Mouse (Mus musculus) liver, embryonic 12.5 days (tissue): ENCODE measurements around the gene Grin2d. TPM values are rescaled to one million over a fixed set of nuclear protein-coding genes. Genes with fewer than 3 reads are reported as not detected.
"Not testable (repeated sequence)": the region's sequence is repeated elsewhere in the genome, so short reads cannot be mapped to it uniquely, and the experiment has no call there.

Experiments
- ATAC-seq: fragments of 200-750 bp; cut with Nextera tagmentation; 2 replicates; pipeline ENCODE4 v1.8.0; 2017; ENCODE audit warnings: moderate number of reproducible peaks, mild to moderate bottlenecking, moderate library complexity
- H3K27ac ChIP-seq: fragments of 300-500 bp; sonication (generic); 2 replicates; pipeline ENCODE4 v1.5.1; 2016; ENCODE audit warnings: mild to moderate bottlenecking
- H3K27me3 ChIP-seq: fragments of 300-500 bp; sonication (generic); replicated peaks from 2 replicates; pipeline ENCODE4 v1.6.1; 2016; ENCODE audit warnings: mild to moderate bottlenecking, moderate library complexity
- H3K36me3 ChIP-seq: fragments of 300-500 bp; sonication (generic); 2 replicates; pipeline ENCODE4 v1.6.1; 2016; ENCODE audit warnings: mild to moderate bottlenecking, moderate library complexity
- H3K4me1 ChIP-seq: fragments of 300-500 bp; sonication (generic); 2 replicates; pipeline ENCODE4 v1.6.1; 2016
- H3K4me2 ChIP-seq: fragments of 300-500 bp; sonication (generic); 2 replicates; pipeline ENCODE4 v1.6.1; 2016; ENCODE audit warnings: mild to moderate bottlenecking, moderate library complexity
- H3K4me3 ChIP-seq: fragments of 300-500 bp; sonication (generic); 2 replicates; pipeline ENCODE4 v1.5.1; 2016; ENCODE audit warnings: mild to moderate bottlenecking, moderate library complexity
- H3K9ac ChIP-seq: fragments of 300-500 bp; sonication (generic); 2 replicates; pipeline ENCODE4 v1.6.1; 2016; ENCODE audit warnings: mild to moderate bottlenecking, moderate library complexity
- H3K9me3 ChIP-seq: fragments of 300-500 bp; sonication (generic); replicated peaks from 2 replicates; pipeline ENCODE4 v1.6.1; 2016; ENCODE audit warnings: mild to moderate bottlenecking, moderate library complexity
- WGBS: fragments of 180-500 bp; shearing (Covaris S2); methylation state at CpG from one replicate; pipeline ENCODE4 v1.1.7; 2016; ENCODE audit not compliant: insufficient replicate concordance; 5-methylcytosine and 5-hydroxymethylcytosine counted together
- polyA plus RNA-seq: library from polyadenylated mRNA; unstranded; fragments of >200 nt; fragmentation: Nextera tagmentation; extraction: Ambion mirVana; gene quantifications from 2 replicates; pipeline ENCODE4 v1.2.1, GENCODE M21; 2016

Grin2d gene
- polyA plus RNA-seq, 1 experiment from 2014 or later = 0.17 TPM

DNA sequence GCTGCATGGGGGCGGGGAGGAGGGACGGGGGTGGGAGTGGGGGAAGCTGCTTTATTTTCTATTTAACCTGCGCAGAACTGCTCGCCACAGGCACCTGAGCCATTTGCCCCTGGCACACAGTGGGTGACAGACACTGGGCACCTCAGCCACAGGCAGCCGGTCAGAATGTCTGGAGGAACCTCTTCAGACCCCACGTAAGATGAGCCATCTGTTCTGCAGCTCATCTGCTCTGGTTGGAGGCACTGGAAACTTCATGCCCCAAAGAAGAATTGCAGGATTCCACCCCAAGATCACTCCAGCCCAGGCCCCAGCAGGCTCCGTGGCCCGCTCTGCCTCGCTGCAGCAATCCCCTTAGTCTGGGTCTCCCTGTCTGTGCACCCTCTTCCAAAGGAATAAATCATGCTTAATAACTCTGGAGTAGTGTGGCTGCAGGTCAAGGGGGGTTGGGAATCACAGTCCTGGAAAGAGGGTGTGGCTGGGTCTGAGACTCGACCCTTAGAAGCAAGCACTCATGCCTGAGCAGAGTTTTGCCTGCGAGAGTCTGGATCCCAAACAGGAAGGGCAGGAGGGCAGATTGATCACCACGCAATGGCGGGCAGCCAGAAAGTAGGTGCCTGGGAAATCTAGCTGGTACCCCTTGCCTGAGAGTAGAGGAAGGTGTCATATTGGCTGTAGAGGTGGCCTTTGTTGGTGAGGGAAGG lies 39.0 kb upstream of the Grin2d start:
- H3K4me3 ChIP-seq = no peak overlapping the region

DNA sequence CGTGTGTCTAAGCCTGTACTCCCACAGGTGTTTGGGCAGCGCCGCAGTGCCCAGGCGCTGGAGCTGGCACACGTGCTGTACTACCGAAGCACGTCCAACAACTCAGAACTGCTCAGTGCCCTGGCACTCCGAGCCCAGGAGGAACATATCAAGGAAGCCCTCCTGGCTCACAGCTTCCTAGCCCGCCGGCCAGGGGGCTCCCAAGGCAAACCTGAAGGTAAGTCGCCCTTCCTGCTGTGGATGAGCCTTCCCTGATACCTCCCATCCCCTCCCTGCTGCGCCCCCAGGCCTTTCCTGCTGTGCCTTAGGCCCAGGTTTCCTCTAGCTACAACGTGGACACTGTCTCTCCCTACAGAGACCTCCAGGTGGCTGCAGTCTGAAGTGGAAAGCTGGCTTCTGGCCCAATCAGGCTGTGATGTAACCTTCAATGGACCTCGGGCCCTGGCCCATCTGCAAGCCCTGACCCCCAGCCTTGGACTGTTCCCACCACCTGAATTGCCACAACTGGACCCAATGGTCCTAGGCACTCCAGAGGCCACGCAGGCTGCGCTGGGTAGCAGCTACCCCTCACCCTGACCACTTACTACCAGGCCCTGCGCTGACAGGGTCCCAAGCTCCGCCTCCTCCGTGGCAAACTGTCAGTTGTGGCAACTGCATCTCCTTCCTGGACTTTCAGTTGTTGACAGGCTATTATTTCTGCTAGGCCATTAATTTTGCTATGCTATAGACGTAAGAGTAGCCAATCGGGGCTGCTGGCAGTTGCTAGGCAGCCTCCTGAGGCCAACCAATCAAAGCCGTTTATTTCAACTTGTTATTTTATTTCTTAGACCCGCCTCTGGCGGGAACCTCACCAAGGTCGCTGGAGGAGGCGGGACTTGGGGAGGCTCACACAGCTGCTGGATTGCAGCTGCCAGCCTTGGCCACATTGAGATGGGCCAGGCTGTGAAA lies 38.2 kb upstream of the Grin2d start:
- peak overlapping the region; percentile 66 for H3K27ac ChIP-seq
- peak overlapping the region; percentile 49; the same call in 1 of the 2 replicates for H3K9ac ChIP-seq
- no peaks in the 10 kb centered on the region for H3K9me3 ChIP-seq
- no peaks in the 10 kb centered on the region for H3K27me3 ChIP-seq
- ATAC-seq = peak; percentile 36; the same call in 1 of the 2 replicates
- peaks cover 51% of the 10 kb centered on the region for H3K4me1 ChIP-seq
- H3K36me3 ChIP-seq = peaks cover 43% of the 10 kb centered on the region
- H3K4me2 ChIP-seq = peak overlapping the region; percentile 53
- WGBS = 44% methylated on average over 26 of the region's 26 CpGs
- H3K4me3 ChIP-seq = peak overlapping the region; percentile 24

More for the DNA sequence above, 39.0 kb upstream of the Grin2d start:
- peaks cover 43% of the 10 kb centered on the region for H3K36me3 ChIP-seq
- H3K9ac ChIP-seq = no peak overlapping the region; the same call in 1 of the 2 replicates
- no peaks in the 10 kb centered on the region for H3K27me3 ChIP-seq
- H3K4me2 ChIP-seq = peak overlapping the region; percentile 53
- ATAC-seq = no peak
- peaks cover 59% of the 10 kb centered on the region for H3K4me1 ChIP-seq
- no peaks in the 10 kb centered on the region for H3K9me3 ChIP-seq
- H3K27ac ChIP-seq = peak overlapping the region; percentile 66
- WGBS = 48% methylated on average over 13 of the region's 13 CpGs

DNA sequence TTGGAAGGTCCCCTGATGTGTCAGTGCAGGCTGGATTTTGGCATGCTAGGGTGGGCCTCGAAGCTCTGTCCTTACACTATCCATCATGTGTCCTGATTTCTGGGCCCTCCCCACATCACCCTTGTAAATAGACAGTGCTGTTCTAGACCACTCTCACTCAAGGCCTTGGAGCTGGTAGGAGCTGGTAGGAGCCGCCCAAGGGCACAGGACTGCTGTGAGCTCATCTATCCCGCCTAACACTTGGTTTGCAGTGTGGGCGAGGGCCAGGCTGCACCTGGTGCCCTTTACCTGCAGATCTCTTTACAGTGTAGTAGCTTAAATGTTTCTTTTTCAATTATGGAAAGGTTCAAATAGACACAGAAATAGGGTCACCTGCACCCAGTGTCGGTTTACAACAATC lies 36.8 kb upstream of the Grin2d start:
- Histone ChIP-seq H3K9me3 (no peaks in the 10 kb centered on the region), H3K4me3 (no peak overlapping the region), H3K27ac (no peak overlapping the region), H3K4me1 (peaks cover 38% of the 10 kb centered on the region), H3K9ac (no peak overlapping the region), H3K36me3 (peaks cover 57% of the 10 kb centered on the region), H3K4me2 (no peak overlapping the region), H3K27me3 (no peaks in the 10 kb centered on the region)
- ATAC-seq = no peak
- 60% methylated on average over 5 of the region's 5 CpGs for WGBS

DNA sequence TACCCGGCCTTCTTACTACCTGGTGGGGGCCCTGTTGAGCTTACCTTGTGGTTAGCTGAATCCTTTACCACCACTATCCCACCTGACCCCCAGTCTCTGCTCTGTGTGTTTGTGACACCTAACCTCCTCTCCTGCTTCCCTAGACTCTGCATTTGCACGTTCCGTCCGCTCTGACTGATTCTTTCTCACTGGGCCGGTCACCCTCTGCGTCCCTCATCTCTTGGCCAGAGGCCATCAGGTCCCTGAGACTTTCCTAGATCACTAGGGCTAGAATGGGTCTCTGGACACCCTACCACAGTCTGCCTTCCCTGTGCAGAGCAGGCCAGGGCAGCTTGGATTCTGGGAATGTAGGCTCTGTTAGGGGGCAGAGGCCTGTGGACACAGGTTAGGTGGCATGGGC lies 35.9 kb upstream of the Grin2d start:
- H3K27me3 ChIP-seq = no peaks in the 10 kb centered on the region
- no peaks in the 10 kb centered on the region for H3K9me3 ChIP-seq
- no peak overlapping the region for H3K27ac ChIP-seq
- H3K4me2 ChIP-seq = no peak overlapping the region
- H3K4me3 ChIP-seq = no peak overlapping the region
- 82% methylated on average over 6 of the region's 6 CpGs for WGBS
- H3K9ac ChIP-seq = no peak overlapping the region
- peaks cover 28% of the 10 kb centered on the region for H3K4me1 ChIP-seq
- ATAC-seq = no peak
- H3K36me3 ChIP-seq = peaks cover 64% of the 10 kb centered on the region

DNA sequence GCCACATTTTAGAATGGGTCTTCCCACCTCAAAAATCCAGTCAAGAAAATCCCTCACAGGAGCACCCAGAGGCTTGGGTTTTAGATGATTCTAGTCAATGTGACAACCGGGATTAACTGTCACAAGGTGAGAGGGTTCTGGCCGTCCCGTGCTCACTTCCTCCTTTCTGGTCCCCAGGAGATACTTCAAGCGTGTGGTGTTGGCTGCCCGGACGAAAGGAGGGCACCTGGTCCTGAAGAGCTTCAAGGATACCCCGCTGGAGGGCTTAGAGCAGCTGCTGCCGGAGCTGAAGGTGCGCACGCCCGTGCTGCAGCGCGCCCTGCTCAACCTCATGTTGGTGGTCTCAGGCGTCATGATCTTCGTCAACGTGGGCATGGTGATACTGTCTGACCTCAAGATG lies 31.0 kb upstream of the Grin2d start:
- Histone ChIP-seq H3K27me3 (no peaks in the 10 kb centered on the region), H3K9me3 (peaks cover under 1% of the 10 kb centered on the region; the same call in 1 of the 2 replicates), H3K4me2 (no peak overlapping the region), H3K27ac (no peak overlapping the region), H3K9ac (no peak overlapping the region), H3K4me3 (no peak overlapping the region), H3K36me3 (peaks cover 56% of the 10 kb centered on the region), H3K4me1 (no peaks in the 10 kb centered on the region)
- 83% methylated on average over 16 of the region's 16 CpGs for WGBS
- ATAC-seq = no peak

DNA sequence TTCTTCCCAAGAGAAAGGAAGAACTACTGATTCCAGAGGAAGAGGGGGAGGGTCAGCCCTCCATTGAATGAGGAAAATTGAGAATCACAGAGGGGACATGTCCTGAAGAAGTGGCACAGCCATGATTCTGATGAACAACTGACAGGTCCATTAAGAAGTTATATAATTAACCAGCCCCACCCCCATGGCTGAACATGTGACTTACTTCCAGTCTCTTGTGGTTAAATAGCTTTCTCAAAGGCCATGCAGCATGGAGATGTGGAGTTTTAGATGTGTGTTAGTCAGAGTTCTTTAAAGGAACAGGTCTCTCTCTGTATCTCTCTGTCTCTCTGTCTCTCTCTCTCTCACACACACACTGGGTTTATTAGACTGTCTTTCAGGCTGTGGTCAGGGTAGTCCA lies 30.2 kb upstream of the Grin2d start:
- Histone ChIP-seq H3K36me3 (peaks cover 55% of the 10 kb centered on the region), H3K4me1 (no peaks in the 10 kb centered on the region), H3K27ac (no peak overlapping the region), H3K9me3 (peaks cover 8% of the 10 kb centered on the region), H3K27me3 (no peaks in the 10 kb centered on the region), H3K4me3 (no peak overlapping the region), H3K9ac (no peak overlapping the region), H3K4me2 (no peak overlapping the region)
- no peak for ATAC-seq

DNA sequence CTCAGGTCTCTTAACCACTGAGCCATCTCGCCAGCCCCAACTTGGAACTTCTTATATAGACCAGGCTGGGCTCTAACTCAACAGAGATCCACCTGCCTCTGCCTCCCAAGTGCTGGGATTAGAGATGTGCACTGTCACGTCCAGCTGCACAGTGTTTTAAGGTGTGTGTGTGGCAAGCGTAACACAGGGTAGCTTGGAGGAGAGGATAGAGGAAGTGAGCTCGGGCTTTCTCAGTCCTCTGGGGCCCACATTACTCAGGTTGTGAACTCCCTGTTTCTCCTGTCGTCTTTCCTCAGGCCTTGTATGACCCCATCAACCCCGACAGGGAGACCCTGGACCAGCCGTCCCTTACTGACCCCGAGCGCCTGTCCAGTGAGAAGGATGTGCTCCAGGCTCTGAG lies 28.4 kb upstream of the Grin2d start:
- no peaks in the 10 kb centered on the region for H3K27me3 ChIP-seq
- H3K36me3 ChIP-seq = peaks cover 46% of the 10 kb centered on the region
- no peak overlapping the region for H3K4me2 ChIP-seq
- no peak for ATAC-seq
- 67% methylated on average over 9 of the region's 9 CpGs for WGBS
- H3K4me1 ChIP-seq = peaks cover 3% of the 10 kb centered on the region
- H3K4me3 ChIP-seq = no peak overlapping the region
- H3K27ac ChIP-seq = no peak overlapping the region
- no peak overlapping the region for H3K9ac ChIP-seq
- H3K9me3 ChIP-seq = peaks cover 10% of the 10 kb centered on the region

DNA sequence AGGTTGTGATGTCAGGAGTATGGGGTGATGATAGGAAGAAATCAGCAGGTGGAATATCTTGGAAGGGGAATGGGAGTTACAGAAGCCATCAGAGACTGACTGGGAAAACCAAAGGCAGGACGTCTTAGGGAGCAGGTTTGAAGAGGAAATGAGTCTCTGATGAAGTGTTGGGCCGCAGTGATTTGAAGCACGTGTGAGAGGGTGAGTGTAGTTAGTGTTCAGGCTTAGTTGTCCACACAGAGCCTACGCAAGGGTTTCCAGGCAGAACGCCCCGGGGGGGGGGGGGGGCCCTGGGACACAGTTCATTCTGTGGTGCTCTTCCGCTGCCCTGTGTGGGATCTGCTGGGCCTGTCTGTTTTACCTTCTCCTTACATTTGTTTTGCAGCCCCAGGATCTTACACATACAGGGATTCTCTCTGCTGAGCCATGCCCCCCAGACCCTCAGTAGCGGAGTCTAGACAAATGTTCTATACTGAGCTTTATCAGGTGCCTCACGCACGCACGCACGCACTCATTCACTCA lies 24.4 kb upstream of the Grin2d start:
- WGBS = 72% methylated on average over 11 of the region's 12 CpGs
- H3K4me1 ChIP-seq = peaks cover 22% of the 10 kb centered on the region
- H3K9ac ChIP-seq = no peak overlapping the region
- no peak overlapping the region for H3K4me2 ChIP-seq
- no peak overlapping the region for H3K27ac ChIP-seq
- no peak for ATAC-seq
- peaks cover 10% of the 10 kb centered on the region for H3K9me3 ChIP-seq
- H3K36me3 ChIP-seq = peaks cover 16% of the 10 kb centered on the region
- H3K27me3 ChIP-seq = no peaks in the 10 kb centered on the region
- H3K4me3 ChIP-seq = no peak overlapping the region

DNA sequence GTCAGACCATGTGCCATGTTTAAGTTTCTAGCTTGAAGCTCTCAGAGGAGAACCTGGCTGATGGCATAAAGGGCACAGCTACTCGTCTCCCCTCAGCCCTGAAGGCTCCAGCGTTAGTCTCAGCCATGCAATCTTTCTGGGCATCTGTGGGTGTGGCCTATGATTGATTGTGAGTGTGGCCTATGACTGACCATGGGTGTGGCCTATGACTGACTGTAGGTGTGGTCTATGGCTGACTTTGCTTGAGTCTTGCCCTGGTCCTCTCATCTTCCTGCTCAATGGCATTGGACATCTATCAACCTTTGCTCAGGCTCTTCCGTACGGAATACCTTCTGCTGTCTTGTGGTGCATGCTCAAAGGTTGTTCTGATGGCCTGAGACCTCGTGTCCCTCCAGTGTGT lies 23.4 kb upstream of the Grin2d start:
- H3K4me2 ChIP-seq = peak overlapping the region; percentile 30; the same call in 1 of the 2 replicates
- peaks cover 9% of the 10 kb centered on the region for H3K36me3 ChIP-seq
- H3K4me3 ChIP-seq = no peak overlapping the region
- H3K9me3 ChIP-seq = peaks cover 10% of the 10 kb centered on the region
- ATAC-seq = peak; percentile 54
- H3K4me1 ChIP-seq = peaks cover 28% of the 10 kb centered on the region
- no peak overlapping the region for H3K9ac ChIP-seq
- no peak overlapping the region for H3K27ac ChIP-seq
- WGBS = 42% methylated on average over 5 of the region's 5 CpGs
- no peaks in the 10 kb centered on the region for H3K27me3 ChIP-seq

DNA sequence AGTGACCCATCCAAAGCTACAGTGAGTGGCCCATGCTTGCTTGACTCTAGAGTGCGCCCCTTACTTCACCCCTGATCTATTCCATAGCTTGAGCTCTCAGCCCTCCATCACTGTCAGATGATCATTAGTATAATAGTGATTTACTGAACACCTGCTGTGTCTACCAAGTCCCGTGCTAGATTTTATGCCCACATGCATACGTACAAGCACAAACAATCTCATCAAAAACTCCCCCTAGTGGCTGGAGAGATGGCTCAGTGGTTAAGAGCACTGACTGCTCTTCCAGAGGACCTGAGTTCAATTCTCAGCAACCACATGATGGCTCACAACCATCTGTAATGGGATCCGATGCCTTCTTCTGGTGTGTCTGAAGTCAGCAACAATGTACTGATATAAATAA lies 19.9 kb upstream of the Grin2d start:
- peak overlapping the region; percentile 63 for H3K4me3 ChIP-seq
- H3K4me1 ChIP-seq = peaks cover 37% of the 10 kb centered on the region
- WGBS = 42% methylated on average over 4 of the region's 4 CpGs
- H3K4me2 ChIP-seq = peak overlapping the region; percentile 93
- ATAC-seq, H3K9ac ChIP-seq, H3K9me3 ChIP-seq, H3K36me3 ChIP-seq: not testable (repeated sequence)
- H3K27ac ChIP-seq = peak overlapping the region; percentile 79
- peaks cover 20% of the 10 kb centered on the region for H3K27me3 ChIP-seq

DNA sequence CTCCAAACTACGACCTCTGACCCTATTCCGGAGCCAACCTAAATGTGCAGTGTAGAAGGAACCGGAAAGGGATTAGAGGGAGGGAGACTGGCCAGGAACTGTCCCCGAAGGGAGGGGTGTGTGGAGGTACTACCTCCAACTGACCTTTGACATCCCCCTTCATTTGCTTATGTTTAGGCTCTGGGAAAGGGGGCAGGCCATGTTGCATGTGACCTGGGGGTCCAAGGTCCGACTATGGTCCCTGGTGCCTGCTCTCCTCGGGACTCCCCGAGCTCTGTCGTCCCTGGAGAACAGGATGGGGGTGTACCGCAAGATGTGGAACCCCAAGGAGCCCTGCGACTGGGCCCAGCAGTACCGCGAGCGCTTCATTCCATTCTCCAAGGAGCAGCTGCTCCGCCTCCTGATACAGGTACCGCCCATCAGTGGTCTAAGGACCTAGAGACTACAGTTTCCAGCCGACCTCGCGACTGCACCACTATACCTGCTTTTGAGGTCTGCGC lies 19.1 kb upstream of the Grin2d start:
- WGBS = under 1% methylated on average over 19 of the region's 19 CpGs
- peaks cover 25% of the 10 kb centered on the region for H3K27me3 ChIP-seq
- ATAC-seq = peak; percentile 64

More for the DNA sequence above, 19.1 kb upstream of the Grin2d start:
- Histone ChIP-seq H3K9me3 (no peaks in the 10 kb centered on the region), H3K36me3 (no peaks in the 10 kb centered on the region), H3K9ac (peak overlapping the region; percentile 75), H3K4me3 (peak overlapping the region; percentile 63), H3K27ac (peak overlapping the region; percentile 79), H3K4me1 (peaks cover 37% of the 10 kb centered on the region), H3K4me2 (peak overlapping the region; percentile 93)
